Comparison of ENCODE assay signal across 12 mouse cellular contexts in genomic region chr3:9357639-9358038, GRCm38 (mm10).
"Had no signal": no experiment of that assay in that cellular context is flagged by ENCODE, and none has a peak within 500 bp of the region (broad histone marks: within the 10 kb centered on the region; RNA-seq: fewer than 3 reads in every experiment).

No protein-coding gene starts in this region.

- H3K27me3 ChIP-seq: limb, embryonic 15.5 days; liver, embryonic 12.5 days; neural tube, embryonic 13.5 days had no signal

- H3K4me1 ChIP-seq: limb, embryonic 15.5 days; liver, embryonic 12.5 days had no signal

- H3K27ac ChIP-seq: limb, embryonic 15.5 days; liver, embryonic 12.5 days; neural tube, embryonic 13.5 days had no signal

- H3K36me3 ChIP-seq: limb, embryonic 15.5 days; liver, embryonic 12.5 days; neural tube, embryonic 13.5 days had no signal

- DNase-seq: kidney, adult 18-20 months; kidney, postnatal 10 days; lung, embryonic 14.5 days; lung, postnatal 10 days; lung, postnatal 4 days; retina, postnatal 1 day; right cerebral cortex, postnatal 25 days; thymus, adult 2 months; thymus, postnatal 25 days had no signal

- H3K9me3 ChIP-seq: limb, embryonic 15.5 days; liver, embryonic 12.5 days; neural tube, embryonic 13.5 days had no signal

- H3K4me3 ChIP-seq: limb, embryonic 15.5 days; liver, embryonic 12.5 days; neural tube, embryonic 13.5 days had no signal
